Mouse (Mus musculus) midbrain, postnatal 0 days (tissue): ENCODE measurements around the gene Anp32e. TPM values are rescaled to one million over a fixed set of nuclear protein-coding genes. Genes with fewer than 3 reads are reported as not detected.

ENCODE experiments used
- ATAC-seq: fragments of 200-750 bp; cut with Nextera tagmentation; 2 replicates; pipeline ENCODE4 v1.8.0; 2017; ENCODE audit warnings: moderate number of reproducible peaks, mild to moderate bottlenecking, moderate TSS enrichment, moderate library complexity; ENCODE audit not compliant: low FRiP score
- DNase-seq: peaks from one replicate; pipeline ENCODE4 v3.0.0-alpha.2; 2015; ENCODE audit warnings: low spot score
- H3K27ac ChIP-seq: fragments of 300-500 bp; sonication (generic); 2 replicates; pipeline ENCODE4 v1.5.1; 2014; ENCODE audit warnings: low read depth, mild to moderate bottlenecking, low read length, mixed read lengths
- H3K27me3 ChIP-seq: fragments of 300-500 bp; sonication (generic); 2 replicates; pipeline ENCODE4 v1.6.1; 2014; ENCODE audit warnings: low read length, control low read depth, mixed read lengths; ENCODE audit not compliant: insufficient read depth
- H3K36me3 ChIP-seq: fragments of 300-500 bp; sonication (generic); 2 replicates; pipeline ENCODE4 v1.6.1; 2014; ENCODE audit warnings: low read length, control low read depth, mixed read lengths; ENCODE audit not compliant: insufficient read depth
- H3K4me1 ChIP-seq: fragments of 300-500 bp; sonication (generic); 2 replicates; pipeline ENCODE4 v1.6.1; 2014; ENCODE audit warnings: mild to moderate bottlenecking, control low read depth, antibody characterized with exemption, low read length, mixed read lengths; ENCODE audit not compliant: insufficient read depth
- H3K4me2 ChIP-seq: fragments of 300-500 bp; sonication (generic); 2 replicates; pipeline ENCODE4 v1.6.1; 2014; ENCODE audit warnings: low read depth, mild to moderate bottlenecking, low read length, mixed read lengths; ENCODE audit not compliant: poor library complexity, severe bottlenecking
- H3K4me3 ChIP-seq: fragments of 300-500 bp; sonication (generic); 2 replicates; pipeline ENCODE4 v1.5.1; 2014; ENCODE audit warnings: low read depth, mild to moderate bottlenecking, low read length, moderate library complexity
- H3K9ac ChIP-seq: fragments of 300-500 bp; sonication (generic); replicated peaks from 2 replicates; pipeline ENCODE4 v1.6.1; 2014; ENCODE audit warnings: mild to moderate bottlenecking, low read length, moderate library complexity, mixed read lengths; ENCODE audit not compliant: poor library complexity, severe bottlenecking
- H3K9me3 ChIP-seq: fragments of 300-500 bp; sonication (generic); 2 replicates; pipeline ENCODE4 v1.6.1; 2016; ENCODE audit warnings: low read length, control low read depth
- CTCF ChIP-seq: IDR thresholded peaks from 2 replicates; pipeline ENCODE4 v1.5.1; 2016; ENCODE audit warnings: antibody characterized with exemption, mild to moderate bottlenecking
- WGBS: fragments of 180-500 bp; shearing (Covaris S2); extraction: QIAGEN DNeasy Blood & Tissue Kit; methylation state at CpG from one replicate; pipeline ENCODE4 v1.1.7; 2014; 5-methylcytosine and 5-hydroxymethylcytosine counted together
- polyA plus RNA-seq: library from polyadenylated mRNA; unstranded; fragments of >200 nt; fragmentation: Nextera tagmentation; extraction: Ambion mirVana; gene quantifications from 2 replicates; pipeline ENCODE4 v1.2.1, GENCODE M21; 2015
- total RNA-seq: library from RNA; depleted of rRNA; stranded (reverse); fragments of >200 nt; gene quantifications from 2 replicates; pipeline ENCODE4 v1.2.3, GENCODE M21; 2014

Anp32e gene
- total and polyA plus RNA-seq, 2 experiments from 2014 or later: 24.7 to 86.9 TPM

GRCm38 (mm10) chr3:95902643-95903042 is 26.4 kb upstream of the Anp32e start:
- DNase-seq: no peak
- ATAC-seq: 0 out of 2 replicates have a peak, but pooled peaks have one; percentile 42
- H3K4me3 ChIP-seq: no peak overlapping the region

GRCm38 (mm10) chr3:95903753-95904502 is 25.1 kb upstream of the Anp32e start:
- Histone ChIP-seq H3K4me1 (peaks cover 8% of the 10 kb centered on the region; the same call in 1 of the 2 replicates), H3K36me3 (no peaks in the 10 kb centered on the region), H3K9me3 (no peaks in the 10 kb centered on the region), H3K9ac (no peak overlapping the region), H3K27me3 (peaks cover 27% of the 10 kb centered on the region), H3K4me3 (peak overlapping the region; percentile 1; the same call in 1 of the 2 replicates), H3K27ac (no peak overlapping the region), H3K4me2 (peak overlapping the region; percentile 42; the same call in 1 of the 2 replicates)
- ATAC-seq (no peak), DNase-seq (no peak)
- 3% methylated on average over 15 of the region's 15 CpGs for WGBS
- TF ChIP-seq CTCF: no peak

More at GRCm38 (mm10) chr3:95902643-95903042, 26.4 kb upstream of the Anp32e start:
- H3K27me3 ChIP-seq: peaks cover 27% of the 10 kb centered on the region
- H3K9ac ChIP-seq: no peak overlapping the region
- peaks cover 8% of the 10 kb centered on the region; the same call in 1 of the 2 replicates for H3K4me1 ChIP-seq
- no peak for TF ChIP-seq CTCF
- H3K36me3 ChIP-seq: no peaks in the 10 kb centered on the region
- no peaks in the 10 kb centered on the region for H3K9me3 ChIP-seq
- WGBS: 31% methylated on average over 6 of the region's 6 CpGs
- no peak overlapping the region for H3K27ac ChIP-seq
- H3K4me2 ChIP-seq: no peak overlapping the region

- WGBS: under 1% methylated on average over 15 of the region's 15 CpGs
- peaks cover 27% of the 10 kb centered on the region for H3K27me3 ChIP-seq
- TF ChIP-seq CTCF: no peak
- peak within 1 kb of the TSS; percentile 19; the same call in 1 of the 2 replicates for H3K9ac ChIP-seq
- ATAC-seq (no peak), DNase-seq (no peak)
- H3K36me3 ChIP-seq: no peaks in the 10 kb centered on the region
- H3K9me3 ChIP-seq: no peaks in the 10 kb centered on the region
- peak within 1 kb of the TSS; percentile 1 for H3K4me3 ChIP-seq
- no peak within 1 kb of the TSS for H3K27ac ChIP-seq
- H3K4me2 ChIP-seq: peak within 1 kb of the TSS; percentile 42
- H3K4me1 ChIP-seq: peaks cover 8% of the 10 kb centered on the region; the same call in 1 of the 2 replicates
Observed at GRCm38 (mm10) chr3:95904568-95904967, 24.5 kb upstream of the Anp32e start, which contains the start of gene Car14. Car14 (minus strand) TSS chr3:95904691.

- DNase-seq: no peak
- peak overlapping the region; percentile 19; the same call in 1 of the 2 replicates for H3K9ac ChIP-seq
- WGBS: under 1% methylated on average over 18 of the region's 18 CpGs
Observed at GRCm38 (mm10) chr3:95905146-95905939, 23.7 kb upstream of the Anp32e start.

GRCm38 (mm10) chr3:95905940-95906492 is 23.0 kb upstream of the Anp32e start:
- no peak overlapping the region for H3K27ac ChIP-seq
- no peaks in the 10 kb centered on the region for H3K36me3 ChIP-seq
- ATAC-seq: no peak
- peaks cover 27% of the 10 kb centered on the region for H3K27me3 ChIP-seq
- DNase-seq: peak; percentile 54
- H3K4me2 ChIP-seq: peak overlapping the region; percentile 42
- WGBS: 1% methylated on average over 12 of the region's 12 CpGs
- no peak overlapping the region for H3K9ac ChIP-seq
- peaks cover 8% of the 10 kb centered on the region; the same call in 1 of the 2 replicates for H3K4me1 ChIP-seq
- H3K4me3 ChIP-seq: no peak overlapping the region
- peak; percentile 68 for TF ChIP-seq CTCF
- H3K9me3 ChIP-seq: no peaks in the 10 kb centered on the region

More at GRCm38 (mm10) chr3:95905146-95905939, 23.7 kb upstream of the Anp32e start:
- H3K27me3 ChIP-seq: peaks cover 27% of the 10 kb centered on the region
- H3K27ac ChIP-seq: no peak overlapping the region
- H3K4me2 ChIP-seq: peak overlapping the region; percentile 42
- H3K4me1 ChIP-seq: peaks cover 8% of the 10 kb centered on the region; the same call in 1 of the 2 replicates
- TF ChIP-seq CTCF: no peak
- ATAC-seq: no peak
- H3K4me3 ChIP-seq: peak overlapping the region; percentile 1; the same call in 1 of the 2 replicates
- H3K9me3 ChIP-seq: no peaks in the 10 kb centered on the region
- no peaks in the 10 kb centered on the region for H3K36me3 ChIP-seq
